Mouse (Mus musculus) layer of hippocampus, adult 8-10 months (tissue): ENCODE measurements around the gene Sppl2b. TPM values are rescaled to one million over a fixed set of nuclear protein-coding genes. Genes with fewer than 3 reads are reported as not detected.

ENCODE experiments used
- DNase-seq, 2 experiments: peaks; one replicate each; pipeline ENCODE4 v3.0.0; 2022; ENCODE audit warnings: low spot score in 2 of 2
- total RNA-seq, 4 experiments: library from RNA; stranded (reverse); gene quantifications; 2 replicates each; pipeline ENCODE4 v1.2.4; 2022

The Sppl2b gene
- total RNA-seq, 4 experiments from 2014 or later = 53.9 to 68.2 (median 59.3) TPM

DNA sequence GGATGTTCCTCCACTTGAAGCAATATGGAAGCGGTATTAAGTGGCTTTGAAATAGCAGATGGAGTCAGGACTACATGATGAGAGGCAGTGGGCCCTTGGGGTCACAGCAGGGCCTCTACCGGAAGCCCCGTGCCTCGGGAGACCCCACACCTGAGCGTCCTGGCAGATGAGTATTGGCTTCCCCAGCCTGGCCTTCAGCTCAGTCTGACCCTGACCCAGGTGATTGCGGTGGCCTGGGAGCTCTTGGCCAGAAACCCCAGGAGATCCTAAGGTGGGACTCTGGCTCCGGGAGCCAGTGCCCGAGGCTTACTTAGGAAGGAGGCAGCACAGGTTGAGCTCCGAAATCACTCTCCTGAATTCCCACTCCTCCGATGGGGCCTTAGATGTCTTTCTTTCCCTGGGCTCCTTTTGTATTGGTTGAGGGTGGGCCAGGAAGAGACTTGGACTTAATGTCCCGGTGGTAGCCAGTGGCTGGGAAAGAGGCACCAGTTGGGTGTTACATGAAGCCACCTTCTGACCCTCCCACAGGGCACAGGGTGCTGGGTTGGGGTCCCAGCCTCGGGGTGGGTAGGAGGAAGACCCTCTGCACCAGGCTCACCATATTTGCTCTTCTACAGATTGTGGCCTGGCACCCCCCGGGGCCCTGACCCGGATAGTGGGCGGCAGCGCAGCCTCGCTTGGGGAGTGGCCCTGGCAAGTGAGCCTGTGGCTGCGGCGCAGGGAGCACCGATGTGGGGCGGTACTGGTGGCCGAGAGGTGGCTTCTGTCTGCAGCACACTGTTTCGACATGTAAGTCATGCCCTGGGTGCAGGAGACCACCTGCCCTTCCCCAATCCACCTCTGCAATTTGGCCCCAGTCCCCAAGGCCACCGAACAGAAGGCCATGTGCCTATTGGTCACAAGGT is 41.8 kb downstream of the Sppl2b start:
- DNase-seq = no peak

DNA sequence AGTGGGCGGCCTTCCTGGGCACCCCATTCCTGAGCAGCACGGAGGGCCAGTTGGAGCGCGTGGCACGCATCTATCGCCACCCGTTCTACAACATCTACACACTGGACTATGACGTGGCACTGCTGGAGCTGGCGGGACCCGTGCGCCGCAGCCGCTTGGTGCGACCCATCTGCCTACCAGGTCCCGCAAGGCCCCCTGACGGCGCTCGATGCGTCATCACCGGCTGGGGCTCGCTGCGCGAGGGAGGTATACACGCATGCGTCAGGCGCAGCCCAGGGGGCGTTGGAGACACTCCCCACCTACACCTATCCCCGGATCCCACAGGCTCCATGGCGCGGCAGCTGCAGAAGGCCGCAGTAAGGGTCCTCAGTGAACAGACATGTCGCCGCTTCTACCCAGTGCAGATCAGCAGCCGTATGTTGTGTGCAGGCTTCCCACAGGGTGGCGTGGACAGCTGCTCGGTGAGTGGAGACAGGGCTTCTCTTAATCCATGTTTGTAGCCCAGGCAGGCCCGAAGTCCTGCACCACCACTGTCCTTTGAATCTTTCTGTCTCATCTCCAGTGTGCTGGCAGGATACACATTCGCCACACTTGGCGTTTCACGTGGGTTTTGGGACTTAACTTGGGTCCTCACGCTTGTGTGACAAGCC is 42.9 kb downstream of the Sppl2b start:
- peak; percentile 68 to 70 for DNase-seq

DNA sequence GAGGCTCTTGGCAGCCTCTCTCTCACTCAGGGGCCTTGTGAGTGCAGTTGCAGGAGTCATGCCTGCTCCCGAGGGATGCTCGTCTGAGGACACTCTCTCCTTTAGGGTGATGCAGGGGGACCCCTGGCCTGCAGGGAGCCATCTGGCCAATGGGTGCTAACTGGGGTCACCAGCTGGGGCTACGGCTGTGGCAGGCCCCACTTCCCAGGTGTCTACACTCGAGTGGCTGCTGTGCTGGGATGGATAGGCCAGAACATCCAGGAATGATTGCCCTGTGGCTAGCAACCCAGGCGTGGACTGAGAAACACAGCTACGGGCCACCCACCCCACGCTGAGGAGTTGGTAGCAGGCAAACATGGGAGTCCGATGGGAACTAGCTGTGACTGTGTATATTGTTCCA is 44.0 kb downstream of the Sppl2b start:
- DNase-seq = no peak

DNA sequence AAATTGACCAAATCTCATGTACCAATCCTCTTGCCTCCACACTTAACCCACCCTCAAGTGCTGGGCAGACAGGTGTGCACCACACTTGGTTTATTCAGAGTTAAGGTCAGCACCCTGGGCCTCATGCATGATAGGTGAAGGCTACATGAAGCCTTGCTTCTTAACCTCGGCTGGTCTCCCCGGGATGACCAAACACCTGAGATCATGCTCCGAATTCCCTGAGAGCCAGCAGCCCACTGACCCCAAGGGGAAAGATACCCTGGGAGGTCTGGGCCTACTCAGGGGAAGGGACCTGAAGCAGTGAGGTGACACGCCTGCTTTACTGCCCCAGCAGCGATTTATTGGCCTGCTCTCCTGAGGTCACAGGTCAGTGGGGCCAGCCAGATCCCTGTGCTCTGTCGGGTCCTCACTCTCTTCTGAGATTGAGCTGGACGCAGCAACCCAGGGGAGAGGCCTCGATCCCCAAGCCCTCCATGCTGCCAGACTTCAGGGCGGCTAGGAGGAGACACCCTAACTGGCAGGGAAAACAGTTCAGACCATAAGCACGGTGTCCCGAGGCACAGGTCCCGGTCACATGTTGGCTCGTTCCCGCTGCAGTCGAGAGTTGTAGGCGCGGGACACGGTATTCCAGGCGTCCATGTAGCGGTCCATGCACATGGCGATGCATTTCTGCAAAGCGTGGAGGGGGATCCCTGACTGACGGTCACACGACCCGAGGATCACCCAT is 44.7 kb downstream of the Sppl2b start:
- no peak for DNase-seq

DNA sequence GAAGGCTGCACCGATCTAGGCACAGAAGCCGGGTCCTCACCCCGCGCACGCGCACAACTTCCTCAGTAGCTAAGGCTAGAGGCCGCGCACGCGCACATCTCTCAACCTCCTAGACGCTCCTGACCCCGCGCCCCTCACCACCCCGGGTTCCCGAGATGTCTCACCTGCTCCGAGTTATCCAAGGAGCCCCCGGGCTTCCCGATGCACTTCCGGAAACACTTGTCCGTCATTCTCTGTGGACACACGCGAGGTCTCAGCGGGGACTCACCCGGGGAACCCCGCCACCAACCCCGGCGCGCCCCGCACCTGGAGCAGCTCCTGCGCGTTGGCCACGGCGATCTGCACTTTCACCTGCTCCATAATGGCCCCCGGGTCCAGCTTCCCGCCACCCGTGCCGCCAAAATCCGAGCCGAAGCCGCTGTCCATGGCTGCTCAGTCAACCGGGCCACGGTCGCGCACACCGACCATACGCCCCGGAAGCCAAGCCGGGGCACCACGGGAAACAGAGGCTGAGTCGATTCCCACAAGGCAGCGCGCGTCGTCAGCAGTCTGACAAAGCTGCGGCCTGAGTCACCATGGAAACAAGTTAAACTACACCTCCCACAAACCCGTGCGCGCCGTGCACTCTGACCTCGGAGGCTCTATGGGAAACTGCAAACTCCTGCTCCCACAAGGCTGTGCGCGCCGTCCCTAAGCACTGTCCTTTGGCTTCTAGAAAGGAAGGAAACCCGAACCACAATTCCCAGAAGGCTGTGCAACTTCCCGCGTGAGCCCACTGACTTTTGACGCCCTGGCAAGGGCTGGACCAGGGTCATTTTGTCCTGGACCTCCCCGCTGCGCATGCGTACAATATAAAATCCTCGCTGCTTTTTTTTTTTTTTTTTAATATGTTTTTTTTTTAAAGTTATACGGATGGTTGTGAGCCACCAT is 45.5 kb downstream of the Sppl2b start, which contains the start of gene Timm13:
Gene Timm13 (minus strand): TSS at position 652 of the 930 bp plus-strand sequence.
- peak; percentile 99 to 100 for DNase-seq

DNA sequence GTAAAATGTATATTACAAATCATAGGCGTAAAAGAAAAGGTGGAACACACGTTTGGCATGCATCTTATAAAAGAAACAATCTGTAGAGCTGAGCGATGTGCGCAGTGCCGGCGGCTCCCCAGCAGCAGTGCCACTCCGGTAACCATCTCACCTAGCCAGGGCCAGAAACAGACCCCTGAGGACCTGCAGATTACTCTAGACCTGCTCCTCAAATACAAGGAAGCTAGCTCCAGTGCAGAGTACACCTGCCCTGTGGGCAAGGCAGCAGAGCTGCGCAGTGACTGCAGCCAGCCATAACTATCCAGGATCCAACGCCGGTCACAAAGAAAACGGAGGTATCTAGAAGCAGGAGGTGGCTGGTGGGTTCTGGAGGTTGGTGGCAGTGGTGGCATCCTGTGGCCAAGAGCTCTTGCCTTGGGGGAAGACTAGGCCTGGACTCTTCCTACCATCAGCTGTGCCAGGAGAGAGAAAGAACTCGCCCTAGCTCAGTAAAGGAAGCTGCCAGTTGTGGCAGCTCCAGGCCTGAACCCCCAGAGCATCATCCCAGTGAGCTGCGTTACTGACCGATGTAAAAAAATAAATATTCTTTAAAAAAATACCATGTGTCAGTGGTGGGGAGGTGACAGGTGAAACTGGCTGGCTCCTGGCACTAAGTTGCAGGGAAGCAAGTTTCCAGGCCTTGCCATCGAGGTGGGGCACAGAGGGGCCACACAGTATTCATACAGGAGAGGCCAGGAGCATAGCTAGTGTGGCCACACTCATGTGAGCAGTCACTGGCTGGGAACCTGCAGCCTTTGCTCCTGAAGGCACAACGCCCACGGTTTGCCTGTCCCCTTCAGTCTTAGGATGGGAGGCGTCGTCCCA is 46.6 kb downstream of the Sppl2b start:
- no peak for DNase-seq

DNA sequence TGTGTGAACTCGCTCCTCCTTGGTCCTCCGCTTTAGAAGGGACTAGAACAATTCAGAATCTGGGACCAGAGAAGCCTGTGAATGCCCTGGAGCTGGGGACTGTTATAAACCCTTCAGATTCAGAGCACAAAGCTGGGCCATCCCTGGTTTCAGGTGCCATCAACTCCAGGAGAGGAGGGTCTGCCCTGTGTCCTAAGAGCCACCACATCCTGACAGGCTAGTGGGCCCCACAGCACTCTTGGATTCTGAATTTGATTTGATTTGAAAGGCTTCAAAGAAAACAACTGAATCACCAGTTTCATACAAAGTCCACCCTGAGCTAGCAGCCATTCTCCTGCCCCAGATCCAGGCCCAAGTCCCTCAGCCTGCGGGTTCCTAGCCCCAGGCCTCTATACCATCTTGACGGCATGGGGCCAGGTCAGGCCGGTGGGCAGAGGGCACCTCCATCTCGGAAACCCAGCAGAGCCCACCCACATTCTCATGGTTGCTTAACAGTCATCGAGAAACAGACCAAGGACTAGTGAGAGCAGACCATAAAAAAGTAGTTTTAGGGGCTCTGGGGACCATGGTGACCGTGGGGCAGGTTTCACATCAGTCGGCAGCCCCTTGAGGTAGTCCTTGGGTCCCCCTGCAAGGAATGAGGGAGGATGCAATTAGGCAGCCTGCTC is 47.3 kb downstream of the Sppl2b start:
- no peak for DNase-seq

DNA sequence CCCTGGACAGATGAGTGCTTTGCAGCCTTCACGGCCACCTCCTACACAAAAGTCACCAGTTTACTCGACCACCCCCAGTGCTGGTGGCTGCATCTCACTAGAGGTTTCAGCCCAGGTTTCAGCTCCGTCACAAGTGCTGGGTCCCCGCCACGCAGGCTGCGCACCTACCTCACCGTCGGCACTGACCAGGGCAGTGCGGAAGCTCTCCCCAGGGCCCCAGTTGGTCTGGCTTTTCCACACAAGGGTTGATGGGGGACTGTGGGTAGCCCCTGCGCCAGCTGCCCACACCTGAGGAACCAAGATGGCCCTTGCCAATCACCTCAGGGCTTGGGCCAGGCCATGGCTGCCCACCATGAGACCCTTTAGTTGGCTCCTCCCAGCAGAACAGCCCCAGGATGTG is 48.2 kb downstream of the Sppl2b start:
- DNase-seq = no peak

DNA sequence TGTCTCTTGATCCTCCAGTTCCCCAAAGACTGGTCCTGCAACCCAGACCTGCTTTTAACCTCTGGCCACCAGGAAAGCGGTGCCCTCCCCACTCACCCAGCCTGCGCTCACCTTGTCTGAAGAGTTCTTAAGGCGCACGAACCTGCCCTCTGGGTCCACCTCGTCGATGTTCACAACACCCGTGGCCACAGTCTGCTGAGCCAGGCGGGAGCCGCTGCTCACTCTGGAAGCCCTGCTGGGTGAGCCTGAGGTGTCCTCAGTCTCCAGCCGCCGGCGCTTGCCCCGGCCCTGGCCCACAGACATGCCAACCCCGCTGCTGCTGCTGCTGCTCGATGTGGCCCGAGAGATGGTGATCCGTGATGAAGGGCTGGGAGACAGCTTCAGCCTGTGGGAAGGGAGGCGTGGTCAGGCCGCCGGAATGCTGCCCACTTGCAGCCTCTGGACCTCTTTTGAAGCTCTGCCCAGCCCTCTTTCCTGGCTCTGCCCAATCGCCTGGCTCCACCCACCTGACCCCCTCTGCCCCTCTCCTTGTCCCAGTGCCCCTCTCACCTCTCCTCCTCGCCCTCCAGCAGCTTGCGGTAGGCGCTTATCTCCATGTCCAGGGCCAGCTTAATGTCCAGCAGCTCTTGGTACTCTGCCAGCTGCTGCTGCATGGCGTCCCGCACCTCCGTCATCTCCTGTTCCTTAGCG is 49.1 kb downstream of the Sppl2b start:
- DNase-seq = no peak

DNA sequence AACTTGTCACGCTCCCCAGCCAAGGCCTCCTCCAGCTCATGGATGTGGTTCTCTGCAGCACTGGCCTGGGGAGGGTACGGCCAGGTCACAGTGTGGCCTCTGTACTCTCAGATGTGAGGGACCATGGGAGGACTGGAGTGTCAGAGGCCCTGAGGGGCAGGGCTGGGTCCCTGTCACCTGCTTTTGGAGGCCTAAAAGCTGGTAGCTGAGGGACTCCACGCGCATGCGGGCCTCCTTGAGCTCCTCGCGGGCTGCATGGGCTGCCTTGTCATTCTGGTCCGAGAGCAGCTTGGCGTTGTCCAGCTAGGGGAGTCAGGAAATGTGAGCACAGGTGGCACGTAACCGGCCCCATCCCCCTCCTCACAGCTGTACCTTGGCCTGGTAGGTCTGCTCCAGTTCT is 49.6 kb downstream of the Sppl2b start:
- no peak for DNase-seq

DNA sequence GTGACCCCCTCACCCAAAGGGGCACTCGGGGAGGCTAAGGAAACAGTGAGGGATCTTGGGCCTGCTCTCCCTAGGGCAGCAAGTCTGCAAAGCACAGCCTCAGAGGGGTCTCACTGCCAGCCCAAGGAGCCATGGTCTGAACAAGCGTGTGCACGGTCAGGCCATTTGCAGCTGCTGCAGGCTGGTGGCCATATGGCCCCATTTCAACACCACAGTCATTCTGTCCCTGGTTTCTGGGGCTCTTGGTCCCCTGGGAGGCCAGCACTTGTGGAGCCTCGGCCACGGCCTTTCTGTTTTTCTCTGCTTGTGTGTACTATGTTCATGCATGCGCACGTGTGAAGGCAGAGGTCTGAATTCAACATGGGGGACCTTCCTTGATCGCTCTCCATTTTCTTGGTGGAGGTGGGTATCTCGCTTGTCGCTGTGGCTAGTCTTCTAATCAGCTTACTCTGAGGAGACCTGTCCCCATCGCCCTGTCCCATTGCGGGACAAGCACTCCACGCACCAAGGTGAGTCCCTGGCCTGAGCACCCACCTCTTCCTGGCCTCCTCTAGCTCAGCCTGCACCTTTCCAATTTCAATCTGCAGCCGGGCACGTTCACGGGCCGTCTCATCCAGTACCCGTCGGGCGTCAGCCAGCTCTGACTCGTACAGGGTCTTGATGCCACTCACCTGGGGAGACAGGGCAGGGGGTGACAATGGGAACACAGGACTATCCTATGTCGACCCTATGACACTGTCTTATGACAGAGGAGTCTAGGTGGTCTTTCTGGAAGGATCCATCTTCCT is 54.5 kb downstream of the Sppl2b start:
- no peak for DNase-seq

DNA sequence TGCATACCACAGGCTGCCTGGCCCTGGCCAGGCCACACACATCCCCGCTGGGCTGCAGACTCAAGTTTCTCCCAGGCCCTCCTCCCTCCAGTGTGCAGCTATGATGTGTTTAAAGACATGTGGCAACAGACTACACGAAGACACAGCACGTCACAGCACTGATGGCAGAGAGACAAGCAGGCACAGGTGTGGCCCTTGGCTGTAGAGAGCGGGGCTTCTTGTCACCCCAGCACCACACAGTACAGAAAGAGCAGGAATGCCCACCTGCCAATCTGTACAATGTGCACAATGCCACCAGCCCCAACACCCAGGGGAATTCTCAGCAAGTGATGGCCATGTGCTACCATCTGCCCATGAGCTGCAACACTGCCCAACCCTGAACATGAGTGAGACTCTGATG is 56.3 kb downstream of the Sppl2b start:
- no peak for DNase-seq

DNA sequence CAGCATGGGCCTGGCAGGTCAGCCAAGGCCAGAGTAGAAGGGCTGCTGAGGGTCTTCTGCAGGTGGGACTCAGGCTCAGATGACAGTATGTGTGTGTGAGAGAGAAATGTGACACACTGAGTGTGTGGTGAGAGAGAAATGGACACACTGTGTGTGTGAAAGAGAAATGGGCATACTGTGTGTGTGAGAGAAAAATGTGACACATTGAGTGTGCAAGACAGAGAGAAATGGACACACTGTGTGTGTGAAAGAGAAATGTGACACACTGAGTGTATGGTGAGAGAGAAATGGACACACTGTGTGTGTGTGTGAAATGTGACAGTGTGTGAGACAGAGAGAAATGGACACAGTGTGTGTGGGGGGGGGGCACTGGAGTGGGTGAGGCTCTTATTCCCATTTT is 56.8 kb downstream of the Sppl2b start:
- DNase-seq = no peak

DNA sequence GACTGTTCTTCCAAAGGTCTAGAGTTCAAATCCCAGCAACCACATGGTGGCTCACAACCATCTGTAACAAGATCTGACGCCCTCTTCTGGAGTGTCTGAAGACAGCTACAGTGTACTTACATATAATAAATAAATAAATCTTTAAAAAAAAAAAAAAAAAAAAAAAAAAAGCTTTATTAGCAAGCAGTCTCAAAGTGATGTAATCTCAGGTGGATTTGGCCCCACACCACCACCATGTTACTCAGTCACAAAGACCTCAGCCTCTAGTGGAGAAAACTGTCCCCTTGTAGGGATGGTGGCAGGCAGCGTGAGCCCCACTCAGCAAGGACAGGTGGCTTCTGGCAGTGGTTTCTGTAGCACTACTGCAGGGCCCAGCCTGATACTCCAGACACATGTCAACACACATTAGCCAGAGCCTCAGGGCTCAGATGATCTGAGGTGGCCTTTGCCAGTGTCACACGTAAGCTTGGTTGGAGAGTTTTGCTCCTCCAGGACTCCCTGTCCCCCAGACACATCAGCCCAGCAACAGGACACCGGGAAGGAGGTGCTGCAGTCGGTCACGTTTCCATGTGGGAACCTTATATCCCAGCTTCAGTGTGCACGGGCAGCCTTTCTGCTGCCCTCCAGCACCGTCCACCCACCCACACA is 58.4 kb downstream of the Sppl2b start:
- no peak for DNase-seq

DNA sequence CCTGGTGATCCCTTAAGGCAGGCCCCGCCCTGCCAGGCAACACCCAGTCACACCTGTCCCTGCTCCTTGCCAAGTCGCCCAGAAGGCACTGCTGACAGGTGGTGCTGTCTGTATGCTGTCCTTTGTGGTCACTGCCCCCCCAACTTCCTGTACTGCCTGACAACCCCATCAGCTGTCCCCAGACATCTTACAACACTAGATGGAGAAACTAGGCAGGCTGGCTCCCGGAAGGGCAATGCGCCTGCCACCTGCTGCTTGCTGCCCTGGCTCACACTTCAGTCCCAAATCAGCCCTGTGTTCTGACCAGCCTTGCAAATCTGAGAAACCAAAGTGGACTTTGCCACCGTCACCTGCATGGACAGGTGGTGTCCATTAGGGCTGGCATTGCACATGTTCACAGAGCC is 59.2 kb downstream of the Sppl2b start:
- DNase-seq = no peak

DNA sequence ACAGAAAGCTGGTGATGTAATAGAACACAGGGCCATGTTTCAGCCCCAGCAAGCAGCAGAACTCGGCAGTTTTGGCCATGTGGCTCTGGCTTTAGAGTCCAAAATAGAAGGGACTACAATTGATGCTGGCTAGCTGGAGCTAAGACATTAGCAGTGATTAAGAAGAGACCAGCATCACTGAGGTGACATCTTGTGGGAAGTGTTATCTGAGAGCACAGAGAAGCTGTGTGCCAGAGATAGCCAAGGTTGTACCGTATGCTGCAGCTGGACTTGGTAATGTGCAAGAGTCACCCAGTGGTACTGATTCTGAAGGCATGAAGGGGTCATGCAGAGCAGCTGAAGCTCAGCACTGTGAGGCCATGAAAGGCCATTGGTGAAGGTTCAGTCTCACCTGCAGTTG is 60.2 kb downstream of the Sppl2b start:
- DNase-seq = no peak

DNA sequence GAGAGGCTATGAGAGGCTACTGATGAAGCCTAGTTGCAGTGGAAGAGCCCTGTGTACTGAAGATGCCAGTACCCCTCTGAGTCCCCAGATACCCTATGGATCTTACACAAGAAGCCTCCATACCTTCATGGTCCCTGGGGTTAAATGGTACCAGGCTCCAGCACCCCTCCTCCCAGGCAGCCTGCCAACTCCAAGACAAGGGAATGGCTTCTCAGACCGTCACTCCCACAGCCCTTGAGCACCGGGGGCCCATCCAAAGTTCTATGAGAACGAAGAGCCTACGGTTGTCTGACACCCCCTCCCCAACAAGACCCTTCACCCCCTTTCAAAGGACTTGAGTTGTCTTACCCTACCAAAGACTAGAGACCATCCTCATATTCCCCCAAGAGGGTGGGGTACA is 60.7 kb downstream of the Sppl2b start:
- no peak for DNase-seq
